Mouse (Mus musculus): ENCODE measurements around the gene Atg14. TPM values are rescaled to one million over a fixed set of nuclear protein-coding genes. Genes with fewer than 3 reads are reported as not detected.

Atg14 gene
- polyA plus RNA-seq, 1 experiment, result 14.2 TPM

- H3K4me1 ChIP-seq (ENCODE audit: control insufficient read depth, insufficient read depth, low read length), result 0 out of 2 replicates have a peak, but pooled peaks cover 1% of the 10 kb centered on the region
- no peak for TF ChIP-seq POLR2A (IDR thresholded peaks at IDR 0.05; ENCODE audit: extremely low read depth, insufficient read depth, low read length)
- TF ChIP-seq CTCF (IDR thresholded peaks at IDR 0.05; ENCODE audit: extremely low read depth, insufficient read depth, low read length), result no peak
- H3K27ac ChIP-seq (ENCODE audit: insufficient read depth, low read length), result no peak overlapping the region
- H3K4me3 ChIP-seq (ENCODE audit: insufficient read depth, low read length), result no peak overlapping the region
Measured at GRCm38 (mm10) chr14:47493592-47494361, 76.7 kb downstream of the Atg14 start.

Other genes starting within 250 kb of the Atg14 start
- gene Lgals3, start 202.9 kb downstream of the Atg14 start, polyA plus RNA-seq (2012; rRNA removed), result 1.0 and 1.1 TPM in 2 replicates
- gene Dlgap5, start 152.2 kb downstream of the Atg14 start, polyA plus RNA-seq (2012; rRNA removed), result 0.21 and 0.30 TPM in 2 replicates
- gene Fbxo34, start 120.2 kb downstream of the Atg14 start, polyA plus RNA-seq (2012; rRNA removed), result 61.0 and 63.0 TPM in 2 replicates
- 55.2 and 58.4 TPM in 2 replicates for gene Ktn1, start 77.8 kb upstream of the Atg14 start, polyA plus RNA-seq (2012; rRNA removed)

Measured in cortical plate, adult 2 months (tissue).